Mouse (Mus musculus): ENCODE results near the gene Sdk1. TPM values are rescaled to one million over a fixed set of nuclear protein-coding genes. Genes with fewer than 3 reads are reported as not detected.

The Sdk1 gene
- polyA plus RNA-seq, 1 experiment from 2014 or later = 1.9 TPM

GRCm38 (mm10) chr5:141730006-141730405 lies 488.7 kb downstream of the Sdk1 start:
- no peaks in the 10 kb centered on the region for H3K36me3 ChIP-seq
- no peak overlapping the region for H3K4me2 ChIP-seq
- H3K9ac ChIP-seq = no peak overlapping the region
- no peak overlapping the region for H3K27ac ChIP-seq
- no peaks in the 10 kb centered on the region for H3K4me1 ChIP-seq
- WGBS = 79% methylated on average over 4 of the region's 4 CpGs
- H3K4me3 ChIP-seq = no peak overlapping the region
- ATAC-seq (ENCODE audit: insufficient number of reproducible peaks, low FRiP score, low TSS enrichment, low read depth) = no peak
- H3K27me3 ChIP-seq = no peaks in the 10 kb centered on the region
- no peaks in the 10 kb centered on the region for H3K9me3 ChIP-seq

GRCm38 (mm10) chr5:141738725-141739124 lies 497.4 kb downstream of the Sdk1 start:
- no peak for ATAC-seq (ENCODE audit: insufficient number of reproducible peaks, low FRiP score, low TSS enrichment, low read depth)
- 76% methylated on average over 5 of the region's 5 CpGs for WGBS

GRCm38 (mm10) chr5:141748793-141749192 lies 507.5 kb downstream of the Sdk1 start:
- no peak overlapping the region for H3K9ac ChIP-seq
- H3K27me3 ChIP-seq = 0 out of 2 replicates have a peak, but pooled peaks cover 3% of the 10 kb centered on the region
- H3K27ac ChIP-seq = no peak overlapping the region
- H3K9me3 ChIP-seq = no peaks in the 10 kb centered on the region
- no peak overlapping the region for H3K4me3 ChIP-seq
- WGBS = 51% methylated on average over 4 of the region's 4 CpGs
- H3K36me3 ChIP-seq = no peaks in the 10 kb centered on the region
- no peak for ATAC-seq (ENCODE audit: insufficient number of reproducible peaks, low FRiP score, low TSS enrichment, low read depth)
- no peaks in the 10 kb centered on the region; the same call in 1 of the 2 replicates for H3K4me1 ChIP-seq
- no peak overlapping the region for H3K4me2 ChIP-seq

More at GRCm38 (mm10) chr5:141738725-141739124, 497.4 kb downstream of the Sdk1 start:
- no peaks in the 10 kb centered on the region for H3K36me3 ChIP-seq
- H3K4me3 ChIP-seq = no peak overlapping the region
- H3K4me1 ChIP-seq = no peaks in the 10 kb centered on the region
- no peak overlapping the region for H3K27ac ChIP-seq
- no peak overlapping the region for H3K4me2 ChIP-seq
- no peaks in the 10 kb centered on the region for H3K27me3 ChIP-seq
- no peak overlapping the region for H3K9ac ChIP-seq
- no peaks in the 10 kb centered on the region for H3K9me3 ChIP-seq

- Histone ChIP-seq H3K4me1 (peaks cover 9% of the 10 kb centered on the region), H3K27me3 (0 out of 2 replicates have a peak, but pooled peaks cover 3% of the 10 kb centered on the region), H3K4me2 (no peak overlapping the region), H3K9me3 (no peaks in the 10 kb centered on the region), H3K27ac (no peak overlapping the region), H3K4me3 (no peak overlapping the region), H3K9ac (no peak overlapping the region), H3K36me3 (no peaks in the 10 kb centered on the region)
- 34% methylated on average over 7 of the region's 7 CpGs for WGBS
- ATAC-seq (ENCODE audit: insufficient number of reproducible peaks, low FRiP score, low TSS enrichment, low read depth) = no peak
Measured at GRCm38 (mm10) chr5:141754278-141754677, 513.0 kb downstream of the Sdk1 start.

GRCm38 (mm10) chr5:141758885-141759284 lies 517.6 kb downstream of the Sdk1 start:
- 14% methylated on average over 8 of the region's 8 CpGs for WGBS
- H3K27me3 ChIP-seq = no peaks in the 10 kb centered on the region

GRCm38 (mm10) chr5:141764111-141764510 lies 522.8 kb downstream of the Sdk1 start:
- Histone ChIP-seq H3K36me3 (no peaks in the 10 kb centered on the region), H3K4me1 (peaks cover 14% of the 10 kb centered on the region; the same call in 1 of the 2 replicates), H3K27ac (no peak overlapping the region), H3K9ac (no peak overlapping the region), H3K27me3 (peaks cover 3% of the 10 kb centered on the region; the same call in 1 of the 2 replicates), H3K4me2 (no peak overlapping the region), H3K9me3 (no peaks in the 10 kb centered on the region), H3K4me3 (no peak overlapping the region)
- WGBS = 68% methylated on average over 6 of the region's 6 CpGs
- ATAC-seq (ENCODE audit: insufficient number of reproducible peaks, low FRiP score, low TSS enrichment, low read depth) = no peak

More at GRCm38 (mm10) chr5:141758885-141759284, 517.6 kb downstream of the Sdk1 start:
- H3K9me3 ChIP-seq = no peaks in the 10 kb centered on the region
- H3K4me2 ChIP-seq = no peak overlapping the region
- peak; percentile 30; the same call in 1 of the 2 replicates for ATAC-seq (ENCODE audit: insufficient number of reproducible peaks, low FRiP score, low TSS enrichment, low read depth)
- H3K27ac ChIP-seq = no peak overlapping the region
- no peak overlapping the region for H3K9ac ChIP-seq
- no peak overlapping the region for H3K4me3 ChIP-seq
- H3K4me1 ChIP-seq = peaks cover 18% of the 10 kb centered on the region
- no peaks in the 10 kb centered on the region for H3K36me3 ChIP-seq

- no peak overlapping the region for H3K27ac ChIP-seq
- no peak overlapping the region for H3K4me3 ChIP-seq
- H3K4me2 ChIP-seq = no peak overlapping the region
- 0 out of 2 replicates have a peak, but pooled peaks cover 5% of the 10 kb centered on the region for H3K4me1 ChIP-seq
- H3K9ac ChIP-seq = no peak overlapping the region
- H3K36me3 ChIP-seq = no peaks in the 10 kb centered on the region
- H3K27me3 ChIP-seq = peaks cover 3% of the 10 kb centered on the region; the same call in 1 of the 2 replicates
- H3K9me3 ChIP-seq = no peaks in the 10 kb centered on the region
- WGBS = 25% methylated on average over 10 of the region's 10 CpGs
- no peak for ATAC-seq (ENCODE audit: insufficient number of reproducible peaks, low FRiP score, low TSS enrichment, low read depth)
Measured at GRCm38 (mm10) chr5:141768761-141769515, 527.6 kb downstream of the Sdk1 start.

GRCm38 (mm10) chr5:141771516-141771915 lies 530.2 kb downstream of the Sdk1 start:
- 88% methylated on average over 3 of the region's 3 CpGs for WGBS
- H3K9ac ChIP-seq = no peak overlapping the region

GRCm38 (mm10) chr5:141778231-141778630 lies 536.9 kb downstream of the Sdk1 start:
- H3K27me3 ChIP-seq = no peaks in the 10 kb centered on the region
- H3K4me1 ChIP-seq = no peaks in the 10 kb centered on the region
- H3K9me3 ChIP-seq = no peaks in the 10 kb centered on the region
- H3K9ac ChIP-seq = no peak overlapping the region
- ATAC-seq (ENCODE audit: insufficient number of reproducible peaks, low FRiP score, low TSS enrichment, low read depth) = no peak
- 71% methylated on average over 4 of the region's 4 CpGs for WGBS
- H3K27ac ChIP-seq = no peak overlapping the region
- H3K4me2 ChIP-seq = no peak overlapping the region
- H3K36me3 ChIP-seq = no peaks in the 10 kb centered on the region
- H3K4me3 ChIP-seq = no peak overlapping the region

More at GRCm38 (mm10) chr5:141771516-141771915, 530.2 kb downstream of the Sdk1 start:
- no peaks in the 10 kb centered on the region for H3K27me3 ChIP-seq
- H3K4me2 ChIP-seq = no peak overlapping the region
- no peaks in the 10 kb centered on the region for H3K9me3 ChIP-seq
- no peak overlapping the region for H3K4me3 ChIP-seq
- no peaks in the 10 kb centered on the region for H3K36me3 ChIP-seq
- no peak overlapping the region for H3K27ac ChIP-seq
- H3K4me1 ChIP-seq = 0 out of 2 replicates have a peak, but pooled peaks cover 5% of the 10 kb centered on the region
- no peak for ATAC-seq (ENCODE audit: insufficient number of reproducible peaks, low FRiP score, low TSS enrichment, low read depth)

GRCm38 (mm10) chr5:141781142-141781541 lies 539.9 kb downstream of the Sdk1 start:
- ATAC-seq (ENCODE audit: insufficient number of reproducible peaks, low FRiP score, low TSS enrichment, low read depth) = no peak
- H3K27ac ChIP-seq = no peak overlapping the region
- no peaks in the 10 kb centered on the region for H3K36me3 ChIP-seq
- H3K4me2 ChIP-seq = no peak overlapping the region
- H3K9me3 ChIP-seq = no peaks in the 10 kb centered on the region
- WGBS = 69% methylated on average over 2 of the region's 2 CpGs
- no peaks in the 10 kb centered on the region for H3K4me1 ChIP-seq
- H3K27me3 ChIP-seq = no peaks in the 10 kb centered on the region
- no peak overlapping the region for H3K4me3 ChIP-seq
- H3K9ac ChIP-seq = no peak overlapping the region

GRCm38 (mm10) chr5:141782330-141782729 lies 541.0 kb downstream of the Sdk1 start:
- Histone ChIP-seq H3K27me3 (no peaks in the 10 kb centered on the region), H3K27ac (no peak overlapping the region), H3K4me1 (no peaks in the 10 kb centered on the region), H3K4me2 (no peak overlapping the region), H3K9ac (no peak overlapping the region), H3K9me3 (no peaks in the 10 kb centered on the region), H3K4me3 (no peak overlapping the region), H3K36me3 (no peaks in the 10 kb centered on the region)
- no peak for ATAC-seq (ENCODE audit: insufficient number of reproducible peaks, low FRiP score, low TSS enrichment, low read depth)
- WGBS = 90% methylated on average over 5 of the region's 5 CpGs

- no peak for ATAC-seq (ENCODE audit: insufficient number of reproducible peaks, low FRiP score, low TSS enrichment, low read depth)
- Histone ChIP-seq H3K27me3 (no peaks in the 10 kb centered on the region), H3K4me1 (no peaks in the 10 kb centered on the region), H3K27ac (no peak overlapping the region), H3K36me3 (no peaks in the 10 kb centered on the region), H3K4me2 (no peak overlapping the region), H3K9me3 (no peaks in the 10 kb centered on the region), H3K4me3 (no peak overlapping the region), H3K9ac (no peak overlapping the region)
- 86% methylated on average over 7 of the region's 7 CpGs for WGBS
Measured at GRCm38 (mm10) chr5:141783516-141783915, 542.2 kb downstream of the Sdk1 start.

All from limb, embryonic 15.5 days (tissue).